Mouse (Mus musculus) liver, embryonic 14.5 days (tissue): ENCODE data around the gene Gm10837. TPM values are rescaled to one million over a fixed set of nuclear protein-coding genes. Genes with fewer than 3 reads are reported as not detected.
A peak's percentile ranks its signal among the peaks of the same experiment; 100 is the strongest.

ENCODE experiments used
- ATAC-seq: fragments of 200-750 bp; cut with Nextera tagmentation; 2 replicates; pipeline ENCODE4 v1.8.0; 2017; ENCODE audit warnings: moderate number of reproducible peaks, mild to moderate bottlenecking, moderate library complexity; ENCODE audit not compliant: insufficient read depth
- DNase-seq, 3 experiments: peaks; one replicate each; pipeline ENCODE4 v3.0.0-alpha.2; 2012 to 2013; ENCODE audit warnings: low read depth in 3 of 3, low spot score in 3 of 3
- H3K27ac ChIP-seq: fragments of 300-500 bp; sonication (generic); 2 replicates; pipeline ENCODE4 v1.5.1; 2014; ENCODE audit warnings: moderate library complexity, mild to moderate bottlenecking, control low read depth, inconsistent platforms
- H3K27me3 ChIP-seq: fragments of 300-500 bp; sonication (generic); 2 replicates; pipeline ENCODE4 v1.6.1; 2014; ENCODE audit warnings: mild to moderate bottlenecking, low read length, moderate library complexity; ENCODE audit not compliant: control insufficient read depth, insufficient read depth
- H3K36me3 ChIP-seq: fragments of 300-500 bp; sonication (generic); replicated peaks from 2 replicates; pipeline ENCODE4 v1.6.1; 2014; ENCODE audit warnings: low read depth; ENCODE audit not compliant: control insufficient read depth, insufficient read depth
- H3K4me1 ChIP-seq, 2 experiments: fragments of 200-500 bp in 1 of 2; fragments of 300-500 bp in 1 of 2; sonication (generic) in 1 of 2; replicated peaks; 2 replicates each; pipeline ENCODE4 v1.6.1; 2012 to 2014; ENCODE audit warnings: antibody characterized with exemption in 1 of 2, inconsistent platforms in 1 of 2, low read length in 1 of 2; ENCODE audit not compliant: control insufficient read depth in 2 of 2, insufficient read depth in 2 of 2
- H3K4me2 ChIP-seq: fragments of 300-500 bp; sonication (generic); 2 replicates; pipeline ENCODE4 v1.6.1; 2014; ENCODE audit warnings: low read depth, mild to moderate bottlenecking, control low read depth, moderate library complexity
- H3K4me3 ChIP-seq, 2 experiments: fragments of 200-500 bp in 1 of 2; fragments of 300-500 bp in 1 of 2; sonication (generic) in 1 of 2; 2 replicates each; pipeline ENCODE4 v1.5.1; 2012 to 2014; ENCODE audit warnings: low read depth in 2 of 2, low read length in 2 of 2, mild to moderate bottlenecking in 2 of 2, control low read depth in 1 of 2, inconsistent platforms in 1 of 2, moderate library complexity in 1 of 2; ENCODE audit not compliant: insufficient read depth in 1 of 2
- H3K9ac ChIP-seq: fragments of 300-500 bp; sonication (generic); replicated peaks from 2 replicates; pipeline ENCODE4 v1.6.1; 2014; ENCODE audit warnings: mild to moderate bottlenecking, control low read depth, moderate library complexity
- H3K9me3 ChIP-seq: fragments of 300-500 bp; sonication (generic); 2 replicates; pipeline ENCODE4 v1.6.1; 2016; ENCODE audit warnings: low read length, mixed read lengths; ENCODE audit not compliant: control insufficient read depth
- CTCF ChIP-seq: IDR thresholded peaks from 2 replicates; pipeline ENCODE4 v1.5.1; 2016; ENCODE audit warnings: antibody characterized with exemption, low read depth, control low read depth
- EP300 ChIP-seq: IDR thresholded peaks from 2 replicates; pipeline ENCODE4 v1.6.1; 2016; ENCODE audit warnings: antibody characterized with exemption, low read depth
- WGBS: fragments of 180-500 bp; shearing (Covaris S2); extraction: QIAGEN DNeasy Blood & Tissue Kit; methylation state at CpG from one replicate; pipeline ENCODE4 v1.1.7; 2014; ENCODE audit not compliant: insufficient replicate concordance; 5-methylcytosine and 5-hydroxymethylcytosine counted together
- polyA plus RNA-seq, 2 experiments: library from polyadenylated mRNA; depleted of rRNA in 1 of 2; stranded (reverse) in 1 of 2; unstranded in 1 of 2; fragments of >200 nt; fragmentation: Nextera tagmentation in 1 of 2; extraction: Ambion mirVana in 1 of 2; gene quantifications; 2 replicates each; pipeline versions ENCODE4 v1.2.1 to v1.2.3; 2012 to 2014

The Gm10837 gene
- polyA plus RNA-seq, 2 experiments: not detected

- 5% methylated on average over 31 of the region's 31 CpGs for WGBS
- no peak overlapping the region for H3K9ac ChIP-seq
- H3K4me1 ChIP-seq: no peaks in the 10 kb centered on the region
- ATAC-seq: no peak
- H3K9me3 ChIP-seq: no peaks in the 10 kb centered on the region
- H3K4me2 ChIP-seq: no peak overlapping the region
- H3K27me3 ChIP-seq: peaks cover 99% of the 10 kb centered on the region
- H3K4me3 ChIP-seq: no peak overlapping the region
- TF ChIP-seq CTCF (no peak), EP300 (no peak)
- H3K27ac ChIP-seq: no peak overlapping the region
- H3K36me3 ChIP-seq: no peaks in the 10 kb centered on the region
- DNase-seq: no peak
Observed at GRCm38 (mm10) chr14:122471449-122472085, 18.8 kb upstream of the Gm10837 start.

GRCm38 (mm10) chr14:122472161-122472560, 18.2 kb upstream of the Gm10837 start:
- H3K4me3 ChIP-seq: no peak overlapping the region
- H3K4me2 ChIP-seq: no peak overlapping the region
- no peaks in the 10 kb centered on the region for H3K36me3 ChIP-seq
- peaks cover 99% of the 10 kb centered on the region for H3K27me3 ChIP-seq
- no peaks in the 10 kb centered on the region for H3K4me1 ChIP-seq
- no peak for DNase-seq
- no peak overlapping the region for H3K9ac ChIP-seq
- no peaks in the 10 kb centered on the region for H3K9me3 ChIP-seq
- under 1% methylated on average over 13 of the region's 13 CpGs for WGBS
- ATAC-seq: no peak
- no peak overlapping the region for H3K27ac ChIP-seq
- TF ChIP-seq EP300: no peak
- no peak for TF ChIP-seq CTCF

DNA sequence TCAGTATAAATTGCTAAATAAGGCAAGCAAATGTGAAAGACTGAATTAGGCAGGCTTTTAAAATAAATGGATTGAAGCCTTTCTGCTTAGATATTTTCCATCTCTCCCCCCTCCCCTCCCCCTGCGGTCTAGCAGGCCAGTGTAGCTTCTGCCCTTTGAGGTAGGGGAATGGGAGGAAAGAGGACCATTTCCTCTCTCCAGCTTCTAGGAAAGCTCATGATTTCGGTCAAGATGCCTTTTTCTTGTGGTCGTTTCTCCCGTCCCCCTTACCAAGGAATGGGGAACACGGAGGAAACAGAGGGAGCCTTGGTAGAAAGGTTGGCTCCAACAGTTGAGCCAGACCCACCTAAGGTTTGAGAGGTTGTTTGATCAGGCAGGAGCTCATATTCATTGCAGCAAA, 17.7 kb upstream of the Gm10837 start:
- TF ChIP-seq EP300 (no peak), CTCF (no peak)
- Histone ChIP-seq H3K4me3 (no peak overlapping the region), H3K4me2 (no peak overlapping the region), H3K27ac (no peak overlapping the region), H3K9me3 (no peaks in the 10 kb centered on the region), H3K27me3 (peaks cover 99% of the 10 kb centered on the region), H3K36me3 (no peaks in the 10 kb centered on the region), H3K4me1 (no peaks in the 10 kb centered on the region), H3K9ac (no peak overlapping the region)
- ATAC-seq: no peak
- no peak for DNase-seq
- WGBS: 0% methylated on average over 5 of the region's 5 CpGs

DNA sequence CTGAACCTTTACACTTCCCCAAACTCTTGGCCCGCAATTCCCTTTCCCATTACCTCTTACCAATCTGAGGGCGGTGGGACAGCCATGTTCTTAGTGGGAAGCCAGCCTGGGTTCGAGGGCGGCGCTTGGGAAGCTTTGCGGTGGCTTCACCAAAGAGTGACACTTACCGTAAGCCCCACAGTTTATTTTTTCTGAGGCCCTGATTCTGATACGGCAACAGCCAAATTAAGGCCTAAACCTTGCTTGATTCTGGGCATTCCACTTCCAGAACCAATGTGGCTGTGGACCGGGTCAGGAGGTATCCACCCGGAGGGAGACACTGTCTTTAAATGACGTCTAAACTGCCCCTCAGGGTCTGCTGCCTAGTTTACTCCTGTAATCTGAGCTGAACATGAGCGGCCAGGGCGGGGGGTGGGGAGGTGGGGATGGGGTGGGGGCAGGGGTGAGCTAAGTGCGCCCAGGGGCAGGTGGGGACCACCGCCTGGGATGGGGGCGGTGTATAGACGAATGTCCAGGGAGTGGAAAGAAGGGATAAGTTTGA, 17.1 kb upstream of the Gm10837 start:
- H3K27me3 ChIP-seq: peaks cover 99% of the 10 kb centered on the region
- no peak for ATAC-seq

DNA sequence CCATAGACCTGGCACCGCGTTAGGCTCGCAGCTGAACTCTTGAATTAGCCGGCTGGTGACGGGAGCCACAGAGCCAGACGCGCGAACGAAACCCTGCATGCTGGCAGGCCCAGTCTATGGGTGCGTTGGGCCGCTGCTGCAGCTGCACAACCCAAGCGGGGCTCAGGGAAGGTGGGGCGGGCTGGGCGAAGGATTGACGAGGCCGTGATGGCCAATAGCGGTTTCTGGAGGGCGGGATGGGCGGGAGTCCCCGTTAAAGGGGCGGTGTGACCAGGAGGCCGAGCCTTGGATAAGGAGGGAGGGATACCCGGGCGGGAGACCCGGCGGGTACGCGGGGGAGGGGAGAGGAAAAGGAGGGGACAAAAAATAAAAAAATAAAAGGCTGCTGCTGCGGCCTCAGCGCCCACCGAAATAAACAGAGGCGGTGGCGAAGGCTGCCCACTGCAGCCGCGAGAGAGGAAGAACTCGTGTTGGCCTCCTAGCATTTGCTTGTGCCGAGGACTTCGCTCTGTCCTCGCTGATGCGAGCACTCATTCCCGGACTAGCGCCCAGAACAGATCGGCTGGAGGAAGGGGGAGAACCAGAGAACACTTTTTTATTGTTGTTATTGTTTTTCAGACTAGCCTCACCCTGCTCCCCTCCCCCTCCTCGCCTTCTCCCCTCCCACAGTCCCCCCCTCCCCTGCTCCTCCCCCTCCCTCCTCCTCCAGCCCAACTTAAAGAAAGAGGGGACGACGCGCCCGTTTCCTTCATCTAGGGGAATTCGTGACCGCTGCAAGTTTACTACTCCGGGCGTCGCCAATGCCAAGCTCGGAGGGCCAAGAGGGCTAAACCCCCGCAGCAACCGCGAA, 16.1 kb upstream of the Gm10837 start:
- no peak for ATAC-seq
- no peak overlapping the region for H3K9ac ChIP-seq
- no peaks in the 10 kb centered on the region for H3K9me3 ChIP-seq
- peak overlapping the region; percentile 49; the same call in 1 of the 2 replicates for H3K4me2 ChIP-seq
- no peak overlapping the region for H3K27ac ChIP-seq
- no peaks in the 10 kb centered on the region for H3K4me1 ChIP-seq
- H3K36me3 ChIP-seq: no peaks in the 10 kb centered on the region
- no peak overlapping the region; a peak in 1 of 4 replicates for H3K4me3 ChIP-seq
- peaks cover 99% of the 10 kb centered on the region for H3K27me3 ChIP-seq
- TF ChIP-seq EP300 (no peak), CTCF (no peak)
- DNase-seq: no peak
- under 1% methylated on average over 54 of the region's 57 CpGs for WGBS

More for the DNA sequence above, 17.1 kb upstream of the Gm10837 start:
- WGBS: 2% methylated on average over 17 of the region's 17 CpGs
- Histone ChIP-seq H3K4me2 (no peak overlapping the region), H3K36me3 (no peaks in the 10 kb centered on the region), H3K9me3 (no peaks in the 10 kb centered on the region), H3K4me1 (no peaks in the 10 kb centered on the region), H3K4me3 (no peak overlapping the region), H3K27ac (no peak overlapping the region), H3K9ac (no peak overlapping the region)
- TF ChIP-seq CTCF (no peak), EP300 (no peak)
- no peak for DNase-seq
